Mouse (Mus musculus) ES-E14 (cell line): Measurements from ENCODE around the gene Nlgn3. TPM values are rescaled to one million over a fixed set of nuclear protein-coding genes. Genes with fewer than 3 reads are reported as not detected.

Source experiments
- DNase-seq: peaks from one replicate; pipeline ENCODE4 v3.0.0-alpha.2; 2013; ENCODE audit warnings: low read depth, low spot score
- H3K27ac ChIP-seq: 2 replicates; pipeline ENCODE4 v1.5.1; 2012; ENCODE audit warnings: low read depth, mild to moderate bottlenecking, low read length, moderate library complexity, mixed read lengths; ENCODE audit not compliant: poor library complexity, insufficient read depth, severe bottlenecking
- H3K36me3 ChIP-seq: 2 replicates; pipeline ENCODE4 v1.6.1; 2012; ENCODE audit warnings: mild to moderate bottlenecking, low read length, moderate library complexity, mixed read lengths; ENCODE audit not compliant: control insufficient read depth, poor library complexity, insufficient read depth, severe bottlenecking
- H3K4me1 ChIP-seq, 2 experiments: fragments of 150-350 bp in 1 of 2; sonication (generic) in 1 of 2; 2 replicates each; pipeline ENCODE4 v1.6.1; 2012; ENCODE audit warnings: low read length in 2 of 2, mild to moderate bottlenecking in 1 of 2, mixed read lengths in 1 of 2; ENCODE audit not compliant: control insufficient read depth in 2 of 2, insufficient read depth in 2 of 2, poor library complexity in 1 of 2
- H3K4me3 ChIP-seq, 2 experiments: fragments of 150-350 bp in 1 of 2; sonication (generic) in 1 of 2; 2 replicates each; pipeline ENCODE4 v1.5.1; 2012; ENCODE audit warnings: low read length in 2 of 2, low read depth in 1 of 2, mild to moderate bottlenecking in 1 of 2, mixed read lengths in 1 of 2; ENCODE audit not compliant: insufficient read depth in 1 of 2, poor library complexity in 1 of 2, severe bottlenecking in 1 of 2
- H3K9ac ChIP-seq: 2 replicates; pipeline ENCODE4 v1.6.1; 2012; ENCODE audit warnings: low read depth, mild to moderate bottlenecking, low read length, mixed read lengths; ENCODE audit not compliant: poor library complexity, insufficient read depth, severe bottlenecking
- H3K9me3 ChIP-seq: fragments of 150-350 bp; sonication (generic); 2 replicates; pipeline ENCODE4 v1.6.1; 2012; ENCODE audit warnings: low read depth, mild to moderate bottlenecking, low read length; ENCODE audit not compliant: control insufficient read depth, insufficient read depth
- CHD2 ChIP-seq: IDR thresholded peaks from 2 replicates; pipeline ENCODE4 v1.6.1; 2014; ENCODE audit warnings: mild to moderate bottlenecking, low read depth, low read length, inconsistent platforms
- HCFC1 ChIP-seq: IDR thresholded peaks from 2 replicates; pipeline ENCODE4 v1.6.1; 2012; ENCODE audit warnings: low read length, inconsistent platforms, borderline replicate concordance; ENCODE audit not compliant: insufficient read depth
- MAFK ChIP-seq: IDR thresholded peaks from 2 replicates; pipeline ENCODE4 v1.6.1; 2014; ENCODE audit warnings: mild to moderate bottlenecking, low read depth, low read length, inconsistent platforms; ENCODE audit not compliant: insufficient read depth
- ZC3H11A ChIP-seq: IDR thresholded peaks from 2 replicates; pipeline ENCODE4 v1.6.1; 2012; ENCODE audit warnings: low read depth, mild to moderate bottlenecking, inconsistent platforms, low read length, borderline replicate concordance
- ZNF384 ChIP-seq: IDR thresholded peaks from 2 replicates; pipeline ENCODE4 v1.6.1; 2012; ENCODE audit warnings: low read depth, low read length, inconsistent platforms
- in situ Hi-C, 2 experiments: fragments of 600-800 bp; cut with MboI; formaldehyde crosslinking; loops; one replicate each; pipeline ENCODE4 v1.15.1; 2025; ENCODE audit warnings: low sequenced_read_pairs in 2 of 2, inconsistent platforms in 1 of 2; ENCODE audit not compliant: unreplicated experiment in 2 of 2
- total RNA-seq: library from RNA; depleted of rRNA; stranded (reverse); fragments of 300-350 nt; gene quantifications from 2 replicates; pipeline ENCODE4 v1.2.3, GENCODE M21; 2012; rRNA removed

The Nlgn3 gene
- total RNA-seq, result 0.13 and 2.0 TPM in 2 replicates

- Histone ChIP-seq H3K27ac (no peak within 1 kb of the TSS), H3K36me3 (peaks cover 12% of the 10 kb centered on the region), H3K9ac (0 out of 2 replicates have a peak within 1 kb of the TSS, but pooled peaks have one; percentile 28), H3K4me3 (peak within 1 kb of the TSS; percentile 10 to 25; a peak in 2 of 4 replicates), H3K4me1 (peaks cover 0 to 17% of the 10 kb centered on the region in 2 experiments; a peak in 1 of 4 replicates), H3K9me3 (no peaks in the 10 kb centered on the region)
- DNase-seq, result no peak
- TF ChIP-seq MAFK (no peak), HCFC1 (no peak), ZC3H11A (no peak), ZNF384 (no peak), CHD2 (no peak)
- in situ Hi-C loops, result no loop called here
Measured at GRCm38 (mm10) chrX:101299055-101299454, at the start of gene Nlgn3. Gene Nlgn3, plus strand, starts transcription at chrX:101299168.

- TF ChIP-seq MAFK, result no peak
- peak; percentile 90 for TF ChIP-seq HCFC1
- DNase-seq, result peak; percentile 74
- H3K4me3 ChIP-seq, result peak within 1 kb of the TSS; percentile 72 to 78
- 0 out of 2 replicates have a peak, but pooled peaks cover 2% of the 10 kb centered on the region for H3K36me3 ChIP-seq
- peak within 1 kb of the TSS; percentile 41; the same call in 1 of the 2 replicates for H3K27ac ChIP-seq
- no peaks in the 10 kb centered on the region for H3K9me3 ChIP-seq
- peak within 1 kb of the TSS; percentile 76 for H3K9ac ChIP-seq
- in situ Hi-C loops, result no loop called here
- peaks cover 1 to 4% of the 10 kb centered on the region in 2 experiments; a peak in 1 of 4 replicates for H3K4me1 ChIP-seq
Measured at GRCm38 (mm10) chrX:101253952-101254729, 44.8 kb upstream of the Nlgn3 start, which contains the start of gene Foxo4. Gene Foxo4, plus strand, starts transcription at chrX:101254528.

- H3K9me3 ChIP-seq, result no peaks in the 10 kb centered on the region
- peak overlapping the region; percentile 41; the same call in 1 of the 2 replicates for H3K27ac ChIP-seq
- H3K4me1 ChIP-seq, result peaks cover 1 to 4% of the 10 kb centered on the region in 2 experiments; a peak in 1 of 4 replicates
- peak overlapping the region; percentile 76 for H3K9ac ChIP-seq
- in situ Hi-C loops, result no loop called here
- DNase-seq, result no peak
- 0 out of 2 replicates have a peak, but pooled peaks cover 2% of the 10 kb centered on the region for H3K36me3 ChIP-seq
- TF ChIP-seq HCFC1 (no peak), MAFK (no peak), CHD2 (no peak), ZC3H11A (no peak), ZNF384 (no peak)
- H3K4me3 ChIP-seq, result peak overlapping the region; percentile 61 to 78
Measured at GRCm38 (mm10) chrX:101254740-101255139, 44.2 kb upstream of the Nlgn3 start.

GRCm38 (mm10) chrX:101256603-101257002 lies 42.4 kb upstream of the Nlgn3 start:
- Histone ChIP-seq H3K9ac (peak overlapping the region; percentile 52; the same call in 1 of the 2 replicates), H3K4me3 (peak overlapping the region; percentile 25 to 34; a peak in 3 of 4 replicates), H3K4me1 (peaks cover 4% of the 10 kb centered on the region in 2 experiments; a peak in 2 of 4 replicates), H3K9me3 (no peaks in the 10 kb centered on the region), H3K36me3 (0 out of 2 replicates have a peak, but pooled peaks cover 2% of the 10 kb centered on the region), H3K27ac (no peak overlapping the region)
- no peak for TF ChIP-seq ZNF384
- TF ChIP-seq MAFK, result no peak
- no peak for TF ChIP-seq HCFC1
- no peak for TF ChIP-seq ZC3H11A
- TF ChIP-seq CHD2, result no peak
- no peak for DNase-seq
- in situ Hi-C loops, result no loop called here
